Mouse (Mus musculus) embryo, embryonic 11 days (tissue): ENCODE measurements at regions not wholly inside any gene's neighbourhood (a gene's known extent, or its start where the extent isn't known, plus 50 kb on each side); places are given as distances from the start of the nearest gene placed in this dataset.
"Not testable (repeated sequence)": the region's sequence is repeated elsewhere in the genome, so short reads cannot be mapped to it uniquely, and the experiment has no call there.

ENCODE experiments used
- DNase-seq: peaks from one replicate; pipeline ENCODE4 v3.0.0-alpha.2; 2015

GRCm38 (mm10) chr8:8919582-8920503 lies 229.5 kb upstream of the Arglu1 start:
- peak; percentile 64 for DNase-seq

GRCm38 (mm10) chr8:8919040-8919439 lies 228.7 kb upstream of the Arglu1 start:
- DNase-seq, result no peak

- DNase-seq, result no peak
Measured at GRCm38 (mm10) chr8:8907478-8908165, 217.3 kb upstream of the Arglu1 start.

DNA sequence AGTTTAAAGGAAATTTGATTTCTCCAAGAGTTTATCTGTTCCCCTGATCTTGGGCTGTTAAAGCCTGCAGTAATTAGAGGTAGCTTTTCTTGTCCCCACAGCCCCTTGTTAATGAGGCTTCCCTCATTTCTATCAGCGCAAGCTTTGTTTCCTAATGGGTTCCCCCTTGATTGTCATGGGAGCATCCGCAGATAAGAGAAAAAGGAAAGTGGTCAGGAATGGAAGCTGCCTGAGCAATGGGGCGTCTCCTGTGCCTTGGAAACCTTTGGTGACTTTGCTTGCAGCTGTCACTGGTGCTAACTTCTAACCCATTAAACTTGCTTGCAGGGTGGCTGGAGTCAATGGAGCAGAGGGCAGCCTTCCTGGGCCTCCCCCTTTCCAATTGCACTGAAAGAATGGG lies 202.7 kb upstream of the Arglu1 start:
- peak; percentile 10 for DNase-seq

DNA sequence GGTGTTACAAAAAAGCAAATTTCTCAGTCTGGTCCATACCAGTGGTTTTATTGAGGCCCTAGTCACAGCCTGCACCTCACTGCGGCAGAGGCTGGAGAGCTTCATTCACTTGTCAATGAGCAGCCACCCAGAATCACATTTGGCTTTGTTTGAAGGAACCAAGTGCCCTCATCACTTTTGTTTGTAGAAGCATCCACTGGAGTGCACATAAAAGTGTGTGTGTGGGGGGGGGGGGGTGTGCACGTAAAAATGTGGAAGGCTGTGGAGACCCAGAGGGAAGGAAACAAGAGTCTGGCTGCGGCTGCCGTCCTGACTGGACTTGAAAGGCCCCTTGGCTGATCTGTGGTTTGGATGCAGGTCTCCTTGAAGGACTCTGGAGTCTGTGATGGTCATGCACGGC lies 187.0 kb upstream of the Arglu1 start:
- no peak for DNase-seq

DNA sequence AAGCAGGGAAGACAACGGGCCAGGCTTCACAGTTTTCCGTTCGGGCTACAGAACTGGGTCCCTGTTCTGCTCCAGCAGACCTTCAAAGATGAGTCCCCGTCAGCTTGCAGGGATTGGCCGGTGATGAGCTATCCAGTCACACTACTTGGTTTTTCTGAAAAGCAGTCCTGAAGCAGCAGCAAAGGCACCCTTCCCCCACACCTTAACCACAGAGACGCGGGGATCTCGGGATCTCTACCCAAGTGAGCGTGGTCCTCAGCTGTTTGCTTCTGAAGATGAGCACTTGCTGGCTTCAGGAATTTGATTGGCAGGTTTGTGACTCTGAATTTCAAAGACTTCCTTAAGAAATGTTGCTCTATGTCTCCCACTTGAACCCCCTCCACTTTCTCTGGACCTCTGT lies 186.6 kb upstream of the Arglu1 start:
- no peak for DNase-seq

GRCm38 (mm10) chr8:8876469-8876868 lies 186.1 kb upstream of the Arglu1 start:
- DNase-seq, result no peak

- no peak for DNase-seq
Measured at GRCm38 (mm10) chr8:8871938-8872337, 181.6 kb upstream of the Arglu1 start.

DNA sequence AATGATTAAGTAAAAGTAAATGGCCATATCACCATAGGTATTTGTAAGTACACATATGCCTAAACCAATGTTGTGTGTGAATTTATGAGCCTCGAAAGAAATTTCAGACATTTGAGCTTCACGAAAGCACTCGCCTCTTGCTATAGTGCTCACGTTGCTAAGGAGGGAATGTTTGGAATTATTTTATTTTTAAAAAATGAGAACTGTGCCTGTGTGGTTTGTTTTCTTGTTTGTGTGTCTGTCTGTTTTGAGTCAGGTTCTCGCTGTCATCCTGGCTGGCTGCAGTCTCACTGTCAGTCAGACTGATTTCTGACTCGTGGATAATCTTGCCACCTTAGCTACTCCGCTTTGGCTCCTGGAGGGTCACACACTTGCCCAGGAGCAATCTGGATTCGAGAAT lies 180.7 kb upstream of the Arglu1 start:
- DNase-seq, result no peak

DNA sequence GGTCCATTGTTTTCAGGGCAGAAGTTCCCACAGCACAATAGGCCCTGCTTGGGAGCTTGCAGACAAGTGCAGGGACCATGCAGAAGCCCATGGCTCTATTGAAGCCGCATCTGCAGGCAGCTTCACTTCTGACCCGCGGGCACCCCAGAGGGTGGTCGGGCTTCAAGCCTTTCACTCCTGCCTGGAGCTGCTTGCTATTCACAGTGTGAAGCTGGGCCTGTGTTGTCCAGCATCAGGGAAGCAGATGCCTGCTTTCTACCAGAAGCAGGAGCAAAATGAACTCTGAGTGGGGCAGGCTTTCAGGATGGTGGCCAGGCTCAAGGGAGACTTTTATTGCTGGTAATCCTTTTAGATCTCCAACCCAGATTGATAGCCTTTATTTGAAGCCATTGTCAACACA lies 180.2 kb upstream of the Arglu1 start:
- peak; percentile 80 for DNase-seq

DNA sequence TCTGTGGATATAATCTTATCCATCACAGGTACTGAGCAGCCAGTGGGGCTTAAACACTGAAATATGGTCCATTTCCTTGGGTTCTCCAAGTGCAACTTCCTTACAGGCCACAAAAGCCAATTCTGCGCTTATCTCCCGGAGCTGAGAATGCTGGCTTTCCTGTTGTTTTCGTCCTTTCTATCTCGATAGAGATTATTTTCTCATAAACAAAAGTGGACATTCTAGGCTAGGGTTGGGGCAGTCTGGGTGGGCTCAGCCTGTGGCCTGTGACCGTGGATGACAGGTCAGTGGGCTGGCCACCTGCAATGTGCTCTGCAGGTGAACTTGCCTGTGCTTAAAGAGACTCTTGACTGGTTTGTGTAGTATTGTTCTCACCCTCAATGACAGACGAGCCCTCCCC lies 179.0 kb upstream of the Arglu1 start:
- DNase-seq, result no peak

DNA sequence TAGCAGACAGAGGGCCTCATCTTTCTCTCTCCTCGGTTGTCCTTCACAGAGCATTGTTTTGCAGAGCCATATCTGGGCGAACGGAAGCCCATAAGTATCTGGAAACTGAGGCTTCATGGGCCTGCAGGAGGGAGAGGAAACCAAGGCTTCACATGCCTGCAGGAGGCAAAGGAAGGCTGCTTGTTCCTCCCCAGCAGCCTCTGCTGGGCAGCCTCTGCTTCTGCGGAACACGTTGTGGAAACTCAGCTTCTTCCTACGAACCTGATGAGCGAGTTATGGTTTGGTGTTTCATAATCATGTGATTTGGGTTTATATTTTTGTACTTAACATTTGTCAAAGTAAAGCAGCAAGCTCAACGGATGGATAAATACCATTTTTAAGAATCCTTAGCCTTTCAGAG lies 177.6 kb upstream of the Arglu1 start:
- DNase-seq, result no peak

- DNase-seq, result no peak
Measured at GRCm38 (mm10) chr8:8867126-8867777, 176.9 kb upstream of the Arglu1 start.

- no peak for DNase-seq
Measured at GRCm38 (mm10) chr8:8862767-8863166, 172.4 kb upstream of the Arglu1 start.

DNA sequence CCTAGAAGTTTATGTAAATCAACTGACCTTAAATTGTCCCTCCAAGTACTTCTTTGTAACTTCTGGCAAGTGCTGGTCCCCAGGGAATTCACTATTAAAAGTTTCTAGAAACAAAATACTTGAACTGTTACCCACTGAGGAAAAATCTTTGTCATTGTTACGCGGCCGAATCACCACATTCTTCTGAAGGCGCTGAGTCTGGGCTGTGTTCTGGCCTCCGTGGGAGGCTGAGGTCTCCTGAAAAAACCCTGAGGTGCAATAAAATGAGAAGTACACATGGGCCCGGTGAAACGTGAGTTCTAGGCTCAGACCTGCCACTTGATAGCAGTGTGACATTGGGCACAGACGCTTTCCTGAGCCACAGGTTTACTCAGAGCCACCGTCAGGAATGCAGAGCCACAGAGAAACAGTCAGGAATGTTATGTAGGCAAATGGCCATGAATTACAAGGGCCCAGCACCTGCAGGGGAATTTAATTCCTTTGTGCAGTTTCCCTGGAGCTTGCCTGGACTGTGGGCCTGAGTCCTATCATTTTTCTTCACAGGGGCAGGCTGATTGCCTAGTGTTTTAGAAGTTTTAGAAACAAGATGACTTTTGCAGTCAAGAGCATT lies 171.1 kb upstream of the Arglu1 start:
- DNase-seq, result no peak

DNA sequence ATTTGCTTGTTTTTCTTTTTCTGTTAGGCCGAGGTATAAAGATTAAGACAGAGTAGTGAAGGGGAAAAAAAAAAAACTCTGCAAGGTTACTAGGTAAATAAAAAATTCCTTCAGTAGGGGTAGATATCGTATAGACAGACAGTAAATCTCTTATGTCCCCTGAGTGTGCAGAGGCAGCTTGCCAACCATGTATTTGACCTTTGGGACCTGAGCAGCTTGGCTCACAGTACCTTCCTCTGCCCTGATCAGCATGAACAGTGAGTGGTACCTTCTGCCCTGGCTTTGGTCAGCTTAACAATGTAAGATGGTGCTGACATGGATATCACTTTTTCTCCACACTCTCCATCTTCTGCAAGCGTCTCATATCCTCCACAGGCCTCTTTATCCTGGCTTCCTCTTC lies 168.3 kb upstream of the Arglu1 start:
- no peak for DNase-seq

DNA sequence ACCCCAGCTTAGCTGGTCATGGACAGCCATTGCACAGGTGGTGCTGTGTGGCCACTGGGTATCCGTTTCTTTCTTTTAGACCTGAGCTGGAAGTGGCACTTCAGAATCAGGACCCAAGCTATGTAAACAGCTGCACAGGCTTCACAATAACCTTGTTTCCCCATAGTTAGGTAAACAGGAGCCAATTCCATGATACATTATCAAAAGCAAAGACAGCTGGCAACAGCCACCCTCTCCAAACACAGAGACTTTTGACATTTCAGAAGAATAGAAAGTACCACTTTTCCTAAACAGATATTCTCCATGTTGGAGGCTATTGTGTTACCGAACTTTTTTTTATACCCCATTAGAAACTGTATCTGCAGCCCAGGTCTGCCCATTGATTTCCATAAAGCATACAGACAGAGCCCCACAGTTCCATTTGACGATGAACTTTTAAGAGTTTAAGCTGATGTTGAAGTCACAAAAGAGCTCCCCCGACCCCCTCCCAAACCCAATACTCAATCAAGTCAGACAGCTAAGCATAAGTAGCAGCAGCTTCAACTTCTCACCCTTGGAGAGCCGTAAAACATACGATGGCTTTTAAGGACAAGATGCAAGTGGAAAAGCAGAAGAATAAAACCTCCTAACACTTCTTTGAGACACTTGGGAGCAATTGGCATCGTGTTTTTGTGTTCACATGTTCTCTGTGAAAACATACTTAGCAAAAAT lies 162.5 kb upstream of the Arglu1 start:
- DNase-seq, result no peak

GRCm38 (mm10) chr8:8851271-8851670 lies 160.9 kb upstream of the Arglu1 start:
- DNase-seq, result no peak

DNA sequence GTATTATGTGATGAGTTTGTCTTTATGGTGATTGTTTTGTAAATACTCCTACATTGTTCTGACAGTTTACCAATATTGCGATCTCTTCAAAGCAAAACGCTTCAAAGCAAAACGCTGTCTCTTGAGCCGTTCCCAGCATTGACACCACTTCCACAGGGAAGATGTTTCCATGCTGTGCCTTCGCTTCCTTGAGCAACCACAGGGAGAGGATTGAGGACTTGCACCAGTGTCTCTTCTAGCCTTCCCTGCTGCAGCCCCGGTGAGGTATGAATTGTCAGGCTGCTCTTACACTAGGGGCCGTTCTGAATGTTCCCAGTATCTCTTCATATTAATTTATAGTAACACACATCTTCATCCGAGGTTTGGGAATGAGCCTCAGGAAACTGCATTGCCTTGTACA lies 160.4 kb upstream of the Arglu1 start:
- no peak for DNase-seq

DNA sequence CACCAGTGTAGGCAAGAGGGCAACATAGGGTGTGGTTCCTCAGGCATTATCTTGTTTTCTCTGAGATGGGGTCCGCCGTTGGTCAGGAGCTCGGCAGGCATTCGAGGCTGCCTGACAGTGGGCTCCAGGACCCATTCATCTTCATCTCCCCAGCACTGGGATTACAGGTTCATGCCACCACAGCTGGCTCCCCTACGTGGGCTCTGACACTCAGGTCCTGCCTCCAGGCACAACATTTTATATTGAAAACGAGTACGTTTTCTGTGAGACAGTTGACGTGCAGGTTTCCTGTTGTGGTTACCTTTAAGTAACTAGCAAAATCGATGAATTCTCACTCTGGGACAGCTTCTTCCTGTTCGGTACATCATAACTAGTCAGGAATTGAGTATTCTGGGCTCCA lies 157.3 kb upstream of the Arglu1 start:
- no peak for DNase-seq

DNA sequence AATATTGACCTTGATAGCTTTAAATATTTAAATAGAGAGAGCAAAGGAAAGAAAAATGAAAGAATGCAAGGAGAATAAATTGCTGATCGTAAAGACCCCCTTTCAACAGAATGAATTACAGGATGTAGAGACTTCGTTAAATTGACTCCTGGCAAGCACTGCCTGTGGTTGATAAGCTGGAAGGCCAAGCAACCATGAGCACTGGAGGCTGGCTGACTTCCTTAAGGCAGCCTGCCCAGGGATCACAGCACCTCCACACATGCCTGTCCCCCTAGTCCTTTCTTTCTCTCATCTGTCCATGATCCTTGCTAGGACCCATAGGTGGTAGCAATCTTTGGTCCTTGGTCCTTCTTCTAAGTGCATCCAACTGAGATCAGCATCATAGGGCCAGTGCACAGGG lies 152.0 kb upstream of the Arglu1 start:
- DNase-seq, result no peak

GRCm38 (mm10) chr8:8836166-8836565 lies 145.8 kb upstream of the Arglu1 start:
- not testable (repeated sequence) for DNase-seq

DNA sequence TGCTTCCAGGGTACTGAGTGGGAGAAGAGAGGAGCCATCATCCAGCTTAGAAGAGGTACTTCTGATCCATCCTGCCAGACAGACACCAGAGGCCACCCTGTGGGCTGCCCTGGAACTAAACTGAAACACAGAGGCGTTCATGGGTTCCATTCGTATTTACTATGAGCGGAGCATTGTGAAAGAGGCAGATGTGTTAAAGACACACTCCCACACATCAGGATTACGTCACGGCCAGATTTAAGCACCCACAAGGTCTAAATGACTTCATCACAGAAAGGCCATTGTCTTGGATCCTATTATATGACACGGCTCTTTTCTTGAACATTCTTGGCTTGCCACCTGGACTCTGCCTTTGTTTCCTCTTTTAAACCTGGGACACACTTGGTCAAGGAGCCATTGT lies 141.0 kb upstream of the Arglu1 start:
- no peak for DNase-seq
